Mouse (Mus musculus) thymus, adult 2 months (tissue): Measurements from ENCODE around the gene Ercc8. TPM values are rescaled to one million over a fixed set of nuclear protein-coding genes. Genes with fewer than 3 reads are reported as not detected.

Source experiments
- DNase-seq: peaks from one replicate; pipeline ENCODE4 v3.0.0; 2021
- H3K27ac ChIP-seq: fragments of 200-500 bp; 2 replicates; pipeline ENCODE4 v1.5.1; 2012; ENCODE audit warnings: low read length, control low read depth; ENCODE audit not compliant: control insufficient read depth, insufficient read depth
- H3K27me3 ChIP-seq: fragments of 200-500 bp; 2 replicates; pipeline ENCODE4 v1.6.1; 2012; ENCODE audit warnings: mild to moderate bottlenecking, low read length, moderate library complexity, mixed read lengths; ENCODE audit not compliant: control insufficient read depth, insufficient read depth
- H3K36me3 ChIP-seq: fragments of 200-500 bp; 2 replicates; pipeline ENCODE4 v1.6.1; 2012; ENCODE audit warnings: mild to moderate bottlenecking, low read length, moderate library complexity; ENCODE audit not compliant: control insufficient read depth, insufficient read depth
- H3K4me1 ChIP-seq: fragments of 200-500 bp; replicated peaks from 2 replicates; pipeline ENCODE4 v1.6.1; 2012; ENCODE audit warnings: low read length; ENCODE audit not compliant: control insufficient read depth, insufficient read depth
- H3K4me3 ChIP-seq: fragments of 200-500 bp; 2 replicates; pipeline ENCODE4 v1.5.1; 2012; ENCODE audit warnings: mild to moderate bottlenecking, low read length, control low read depth, moderate library complexity; ENCODE audit not compliant: control insufficient read depth, insufficient read depth
- CTCF ChIP-seq: fragments of 200-500 bp; IDR thresholded peaks from 2 replicates; pipeline ENCODE4 v1.5.1; 2012; ENCODE audit warnings: mild to moderate bottlenecking, control low read depth, low read length, moderate library complexity, borderline replicate concordance; ENCODE audit not compliant: control insufficient read depth, poor library complexity, insufficient read depth; ENCODE audit errors: extremely low read depth
- POLR2A ChIP-seq: fragments of 200-500 bp; IDR thresholded peaks from 2 replicates; pipeline ENCODE4 v1.6.1; 2012; ENCODE audit warnings: mild to moderate bottlenecking, low read length, control low read depth, moderate library complexity; ENCODE audit not compliant: control insufficient read depth, poor library complexity, insufficient read depth; ENCODE audit errors: extremely low read depth
- WGBS: fragments of 180-500 bp; shearing (Covaris S2); methylation state at CpG from one replicate; pipeline ENCODE4 v1.1.7; 2018; 5-methylcytosine and 5-hydroxymethylcytosine counted together
- polyA plus RNA-seq: library from polyadenylated mRNA; depleted of rRNA; stranded (reverse); fragments of >200 nt; gene quantifications from 2 replicates; pipeline ENCODE4 v1.2.3, GENCODE M21; 2012

Ercc8 gene
- polyA plus RNA-seq, 1 experiment: 17.4 TPM

- no peak overlapping the region for H3K27ac ChIP-seq
- 93% methylated on average over 9 of the region's 9 CpGs for WGBS
- DNase-seq: no peak
Observed at GRCm38 (mm10) chr13:108119411-108120310, 38.9 kb upstream of the Ercc8 start.

GRCm38 (mm10) chr13:108123109-108123723 lies 35.3 kb upstream of the Ercc8 start:
- 95% methylated on average over 15 of the region's 15 CpGs for WGBS
- Histone ChIP-seq H3K36me3 (no peaks in the 10 kb centered on the region), H3K4me1 (0 out of 2 replicates have a peak, but pooled peaks cover 2% of the 10 kb centered on the region), H3K4me3 (no peak overlapping the region), H3K27ac (no peak overlapping the region), H3K27me3 (no peaks in the 10 kb centered on the region)
- TF ChIP-seq CTCF (no peak), POLR2A (no peak)
- no peak for DNase-seq

More at GRCm38 (mm10) chr13:108119411-108120310, 38.9 kb upstream of the Ercc8 start:
- TF ChIP-seq CTCF: no peak
- Histone ChIP-seq H3K4me1 (no peaks in the 10 kb centered on the region), H3K4me3 (no peak overlapping the region), H3K27me3 (no peaks in the 10 kb centered on the region), H3K36me3 (no peaks in the 10 kb centered on the region)

- DNase-seq: no peak
- Histone ChIP-seq H3K27me3 (no peaks in the 10 kb centered on the region), H3K4me1 (0 out of 2 replicates have a peak, but pooled peaks cover 2% of the 10 kb centered on the region), H3K4me3 (no peak overlapping the region), H3K27ac (no peak overlapping the region), H3K36me3 (no peaks in the 10 kb centered on the region)
- WGBS: 96% methylated on average over 11 of the region's 11 CpGs
- TF ChIP-seq CTCF (no peak), POLR2A (no peak)
Observed at GRCm38 (mm10) chr13:108124096-108124495, 34.4 kb upstream of the Ercc8 start.

GRCm38 (mm10) chr13:108126246-108126645 lies 32.3 kb upstream of the Ercc8 start:
- Histone ChIP-seq H3K27me3 (no peaks in the 10 kb centered on the region), H3K4me1 (0 out of 2 replicates have a peak, but pooled peaks cover 2% of the 10 kb centered on the region), H3K27ac (no peak overlapping the region), H3K36me3 (no peaks in the 10 kb centered on the region), H3K4me3 (no peak overlapping the region)
- 63% methylated on average over 2 of the region's 2 CpGs for WGBS
- TF ChIP-seq CTCF (no peak), POLR2A (no peak)
- DNase-seq: no peak

- peak; percentile 58 for DNase-seq
- 4% methylated on average over 1 of the region's 1 CpGs for WGBS
- TF ChIP-seq POLR2A (no peak), CTCF (no peak)
- H3K27me3 ChIP-seq: no peaks in the 10 kb centered on the region
- H3K4me1 ChIP-seq: 0 out of 2 replicates have a peak, but pooled peaks cover 2% of the 10 kb centered on the region
- no peak overlapping the region for H3K27ac ChIP-seq
- no peak overlapping the region for H3K4me3 ChIP-seq
- H3K36me3 ChIP-seq: no peaks in the 10 kb centered on the region
Observed at GRCm38 (mm10) chr13:108127130-108127529, 31.4 kb upstream of the Ercc8 start.

GRCm38 (mm10) chr13:108127883-108128282 lies 30.6 kb upstream of the Ercc8 start:
- WGBS: 69% methylated on average over 1 of the region's 1 CpGs
- TF ChIP-seq POLR2A (no peak), CTCF (no peak)
- H3K36me3 ChIP-seq: no peaks in the 10 kb centered on the region

More at GRCm38 (mm10) chr13:108127883-108128282, 30.6 kb upstream of the Ercc8 start:
- Histone ChIP-seq H3K27me3 (no peaks in the 10 kb centered on the region), H3K4me1 (0 out of 2 replicates have a peak, but pooled peaks cover 2% of the 10 kb centered on the region), H3K4me3 (no peak overlapping the region), H3K27ac (no peak overlapping the region)
- no peak for DNase-seq
